Mouse (Mus musculus): Measurements from ENCODE around the gene Slc25a41.
A peak's percentile ranks its signal among the peaks of the same experiment; 100 is the strongest.

Slc25a41 gene

GRCm38 (mm10) chr17:56996506-56996905, 44.9 kb downstream of the Slc25a41 start:
- no peak for DNase-seq (ENCODE audit: extremely low read depth, low read depth, low spot score)

- DNase-seq (ENCODE audit: extremely low read depth, low read depth, low spot score), result no peak
These were observed 46.4 kb downstream of the Slc25a41 start for GRCm38 (mm10) chr17:56995046-56995445.

- no peak for DNase-seq (ENCODE audit: extremely low read depth, low read depth, low spot score)
These were observed 50.5 kb downstream of the Slc25a41 start for GRCm38 (mm10) chr17:56990966-56991365.

GRCm38 (mm10) chr17:56990115-56990746, 51.2 kb downstream of the Slc25a41 start, which contains the start of gene Clpp:
Gene Clpp (plus strand): TSS chr17:56990305.
- peak; percentile 74 for DNase-seq (ENCODE audit: extremely low read depth, low read depth, low spot score)

- no peak for DNase-seq (ENCODE audit: extremely low read depth, low read depth, low spot score)
These were observed 51.9 kb downstream of the Slc25a41 start for GRCm38 (mm10) chr17:56989467-56990114.

GRCm38 (mm10) chr17:56988921-56989430, 52.5 kb downstream of the Slc25a41 start:
- peak; percentile 93 for DNase-seq (ENCODE audit: extremely low read depth, low read depth, low spot score)

- no peak for DNase-seq (ENCODE audit: extremely low read depth, low read depth, low spot score)
These were observed 53.0 kb downstream of the Slc25a41 start for GRCm38 (mm10) chr17:56988441-56988840.

- DNase-seq (ENCODE audit: extremely low read depth, low read depth, low spot score), result peak; percentile 62
These were observed 55.2 kb downstream of the Slc25a41 start for GRCm38 (mm10) chr17:56986105-56986805.

GRCm38 (mm10) chr17:56985656-56986055, 55.8 kb downstream of the Slc25a41 start:
- no peak for DNase-seq (ENCODE audit: extremely low read depth, low read depth, low spot score)

GRCm38 (mm10) chr17:56984886-56985285, 56.6 kb downstream of the Slc25a41 start:
- DNase-seq (ENCODE audit: extremely low read depth, low read depth, low spot score), result no peak

Measured in fat pad, adult 2 months (tissue).